Mouse (Mus musculus) E14TG2a.4 (cell line): ENCODE measurements around the gene Atp2b1.

Experiments
- CTCF ChIP-seq: conservative IDR thresholded peaks from 2 replicates; pipeline ENCODE4 v1.5.1; 2014; ENCODE audit warnings: low read length
- NANOG ChIP-seq: IDR thresholded peaks from 2 replicates; pipeline ENCODE4 v1.6.1; 2014; ENCODE audit warnings: borderline replicate concordance, low read length, mixed read lengths
- POU5F1 ChIP-seq: IDR thresholded peaks from 2 replicates; pipeline ENCODE4 v1.6.1; 2014; ENCODE audit warnings: low read length, borderline replicate concordance

GRCm38 (mm10) chr10:98979296-98979695, 65.1 kb downstream of the Atp2b1 start:
- no peak for TF ChIP-seq CTCF
- TF ChIP-seq POU5F1, result no peak
- TF ChIP-seq NANOG, result no peak
